Mouse (Mus musculus) hindbrain, postnatal 0 days (tissue): ENCODE results near the gene Magi3. TPM values are rescaled to one million over a fixed set of nuclear protein-coding genes. Genes with fewer than 3 reads are reported as not detected.
A peak's percentile ranks its signal among the peaks of the same experiment; 100 is the strongest.

Experiments used
- ATAC-seq: fragments of 200-750 bp; cut with Nextera tagmentation; 2 replicates; pipeline ENCODE4 v1.8.0; 2017; ENCODE audit warnings: mild to moderate bottlenecking, moderate TSS enrichment, moderate library complexity
- DNase-seq: peaks from one replicate; pipeline ENCODE4 v3.0.0-alpha.2; 2015; ENCODE audit warnings: low spot score
- H3K27ac ChIP-seq: fragments of 300-500 bp; sonication (generic); 2 replicates; pipeline ENCODE4 v1.5.1; 2014; ENCODE audit warnings: mild to moderate bottlenecking
- H3K27me3 ChIP-seq: fragments of 300-500 bp; sonication (generic); 2 replicates; pipeline ENCODE4 v1.6.1; 2014; ENCODE audit warnings: low read length, mixed read lengths; ENCODE audit not compliant: insufficient read depth
- H3K36me3 ChIP-seq: fragments of 300-500 bp; sonication (generic); 2 replicates; pipeline ENCODE4 v1.6.1; 2014; ENCODE audit warnings: low read length, mixed read lengths; ENCODE audit not compliant: insufficient read depth
- H3K4me1 ChIP-seq: fragments of 300-500 bp; sonication (generic); 2 replicates; pipeline ENCODE4 v1.6.1; 2014; ENCODE audit warnings: antibody characterized with exemption, low read length, mixed read lengths; ENCODE audit not compliant: insufficient read depth
- H3K4me2 ChIP-seq: fragments of 300-500 bp; sonication (generic); 2 replicates; pipeline ENCODE4 v1.6.1; 2014; ENCODE audit warnings: low read depth, mild to moderate bottlenecking, low read length, moderate library complexity, mixed read lengths
- H3K4me3 ChIP-seq: fragments of 300-500 bp; sonication (generic); 2 replicates; pipeline ENCODE4 v1.5.1; 2014; ENCODE audit warnings: low read length
- H3K9ac ChIP-seq: fragments of 300-500 bp; sonication (generic); replicated peaks from 2 replicates; pipeline ENCODE4 v1.6.1; 2014; ENCODE audit warnings: mild to moderate bottlenecking, low read length, moderate library complexity, mixed read lengths
- H3K9me3 ChIP-seq: fragments of 300-500 bp; sonication (generic); 2 replicates; pipeline ENCODE4 v1.6.1; 2016; ENCODE audit warnings: low read length, mixed read lengths
- CTCF ChIP-seq: IDR thresholded peaks from 2 replicates; pipeline ENCODE4 v1.5.1; 2016; ENCODE audit warnings: antibody characterized with exemption, control low read depth, low read depth
- WGBS: fragments of 180-500 bp; shearing (Covaris S2); extraction: QIAGEN DNeasy Blood & Tissue Kit; methylation state at CpG from one replicate; pipeline ENCODE4 v1.1.7; 2014; 5-methylcytosine and 5-hydroxymethylcytosine counted together
- polyA plus RNA-seq: library from polyadenylated mRNA; unstranded; fragments of >200 nt; fragmentation: Nextera tagmentation; extraction: Ambion mirVana; gene quantifications from 2 replicates; pipeline ENCODE4 v1.2.1, GENCODE M21; 2015
- total RNA-seq: library from RNA; depleted of rRNA; stranded (reverse); fragments of >200 nt; gene quantifications from 2 replicates; pipeline ENCODE4 v1.2.3, GENCODE M21; 2014

Gene Magi3
- total and polyA plus RNA-seq, 2 experiments from 2014 or later = 3.2 to 17.3 TPM

GRCm38 (mm10) chr3:104078725-104079124 is 141.4 kb downstream of the Magi3 start:
- Histone ChIP-seq H3K36me3 (no peaks in the 10 kb centered on the region), H3K4me1 (no peaks in the 10 kb centered on the region), H3K27me3 (no peaks in the 10 kb centered on the region), H3K4me2 (no peak overlapping the region), H3K9ac (no peak overlapping the region), H3K4me3 (no peak overlapping the region), H3K9me3 (no peaks in the 10 kb centered on the region), H3K27ac (no peak overlapping the region)
- ATAC-seq (no peak), DNase-seq (no peak)
- TF ChIP-seq CTCF = no peak; the same call in 1 of the 2 replicates

- ATAC-seq (no peak), DNase-seq (no peak)
- Histone ChIP-seq H3K4me1 (no peaks in the 10 kb centered on the region), H3K4me3 (no peak overlapping the region), H3K36me3 (no peaks in the 10 kb centered on the region; the same call in 1 of the 2 replicates), H3K9me3 (no peaks in the 10 kb centered on the region), H3K9ac (no peak overlapping the region), H3K27ac (no peak overlapping the region), H3K27me3 (no peaks in the 10 kb centered on the region), H3K4me2 (no peak overlapping the region)
- TF ChIP-seq CTCF = no peak
Measured at GRCm38 (mm10) chr3:104069395-104069794, 150.8 kb downstream of the Magi3 start.

- DNase-seq (peak; percentile 67), ATAC-seq (peak; percentile 87)
- H3K4me2 ChIP-seq = peak overlapping the region; percentile 21
- 38% methylated on average over 6 of the region's 6 CpGs for WGBS
- H3K27me3 ChIP-seq = no peaks in the 10 kb centered on the region
- no peak overlapping the region for H3K9ac ChIP-seq
- no peaks in the 10 kb centered on the region for H3K9me3 ChIP-seq
- no peak for TF ChIP-seq CTCF
- no peak overlapping the region for H3K4me3 ChIP-seq
- peak overlapping the region; percentile 34; the same call in 1 of the 2 replicates for H3K27ac ChIP-seq
- no peaks in the 10 kb centered on the region for H3K36me3 ChIP-seq
- H3K4me1 ChIP-seq = no peaks in the 10 kb centered on the region
Measured at GRCm38 (mm10) chr3:104059001-104059622, 161.1 kb downstream of the Magi3 start.

DNA sequence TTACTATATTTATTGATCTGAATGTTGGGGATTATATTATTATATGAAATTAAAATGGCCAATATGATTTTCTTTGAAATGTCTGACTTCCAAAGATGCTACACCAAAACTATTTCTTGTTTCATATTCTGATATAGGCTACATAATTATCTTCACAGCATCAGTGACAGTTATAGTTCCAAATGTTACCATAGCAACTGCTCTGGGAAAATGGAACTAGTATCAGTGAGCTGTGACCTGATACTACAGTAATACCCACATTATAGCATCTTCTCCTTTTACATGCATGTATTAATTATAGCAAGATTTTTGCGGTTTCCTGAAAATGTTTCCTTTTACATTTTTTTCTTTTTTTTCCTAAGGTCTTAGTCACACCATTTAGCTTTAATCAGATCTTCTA is 187.4 kb downstream of the Magi3 start:
- no peak overlapping the region for H3K4me2 ChIP-seq
- no peak for TF ChIP-seq CTCF
- H3K4me3 ChIP-seq = no peak overlapping the region
- no peaks in the 10 kb centered on the region for H3K36me3 ChIP-seq
- WGBS = 83% methylated on average over 1 of the region's 1 CpGs
- no peaks in the 10 kb centered on the region for H3K27me3 ChIP-seq
- no peaks in the 10 kb centered on the region for H3K4me1 ChIP-seq
- H3K27ac ChIP-seq = no peak overlapping the region
- peak; percentile 12 for DNase-seq
- H3K9me3 ChIP-seq = no peaks in the 10 kb centered on the region
- no peak for ATAC-seq
- no peak overlapping the region for H3K9ac ChIP-seq

GRCm38 (mm10) chr3:104032086-104032485 is 188.1 kb downstream of the Magi3 start:
- 89% methylated on average over 1 of the region's 1 CpGs for WGBS

GRCm38 (mm10) chr3:104026938-104027337 is 193.2 kb downstream of the Magi3 start:
- Histone ChIP-seq H3K9me3 (no peaks in the 10 kb centered on the region), H3K4me3 (no peak overlapping the region), H3K27ac (no peak overlapping the region), H3K27me3 (no peaks in the 10 kb centered on the region), H3K4me2 (no peak overlapping the region), H3K4me1 (no peaks in the 10 kb centered on the region), H3K36me3 (peaks cover 13% of the 10 kb centered on the region; the same call in 1 of the 2 replicates), H3K9ac (no peak overlapping the region)
- no peak for DNase-seq
- whole genome bisulfite sequencing = 41% methylated on average over 3 of the region's 3 CpGs
- TF ChIP-seq CTCF = no peak
- ATAC-seq = no peak

More at GRCm38 (mm10) chr3:104032086-104032485, 188.1 kb downstream of the Magi3 start:
- H3K9ac ChIP-seq = no peak overlapping the region
- ATAC-seq (no peak), DNase-seq (no peak)
- no peak overlapping the region for H3K4me3 ChIP-seq
- no peaks in the 10 kb centered on the region for H3K36me3 ChIP-seq
- no peak overlapping the region for H3K27ac ChIP-seq
- no peaks in the 10 kb centered on the region for H3K9me3 ChIP-seq
- TF ChIP-seq CTCF = no peak
- H3K4me1 ChIP-seq = no peaks in the 10 kb centered on the region
- H3K27me3 ChIP-seq = no peaks in the 10 kb centered on the region
- no peak overlapping the region for H3K4me2 ChIP-seq

GRCm38 (mm10) chr3:104020101-104020500 is 200.1 kb downstream of the Magi3 start:
- WGBS = 86% methylated on average over 12 of the region's 12 CpGs
- Histone ChIP-seq H3K4me1 (no peaks in the 10 kb centered on the region), H3K9ac (no peak overlapping the region), H3K27me3 (no peaks in the 10 kb centered on the region), H3K4me3 (no peak overlapping the region), H3K36me3 (peaks cover 30% of the 10 kb centered on the region), H3K27ac (no peak overlapping the region), H3K4me2 (no peak overlapping the region), H3K9me3 (no peaks in the 10 kb centered on the region)
- ATAC-seq = no peak
- TF ChIP-seq CTCF = no peak
- DNase-seq = no peak
